Mouse (Mus musculus): Measurements from ENCODE around the gene Ccdc181. TPM values are rescaled to one million over a fixed set of nuclear protein-coding genes. Genes with fewer than 3 reads are reported as not detected.
"Not testable (repeated sequence)": the region's sequence is repeated elsewhere in the genome, so short reads cannot be mapped to it uniquely, and the experiment has no call there.

The Ccdc181 gene
- 8.2 and 9.8 TPM in 2 replicates for total RNA-seq (2021)
- long read RNA-seq, experiment 1, transcript Ccdc181-201 (6 exons, 1,909 nt), result major isoform, 8 of 12 reads
- long read RNA-seq, experiment 1, partial matches to known transcripts, result 1 of 12 reads
- long read RNA-seq, experiment 1, other reads (novel, unspliced or antisense), result 3 of 12 reads
- long read RNA-seq, experiment 2, transcript Ccdc181-201 (6 exons, 1,909 nt), result major isoform, 6 of 6 reads
- long read RNA-seq, experiment 2, partial matches to known transcripts, result 0 of 6 reads
- long read RNA-seq, experiment 2, other reads (novel, unspliced or antisense), result 0 of 6 reads

GRCm38 (mm10) chr1:164275455-164275954, at the start of gene Ccdc181:
Gene Ccdc181, plus strand, starts transcription at chr1:164275585.
- DNase-seq, result peak; percentile 97

GRCm38 (mm10) chr1:164231937-164232570, 43.3 kb upstream of the Ccdc181 start:
- not testable (repeated sequence) for DNase-seq

GRCm38 (mm10) chr1:164233447-164233846, 41.9 kb upstream of the Ccdc181 start:
- no peak for DNase-seq

- no peak for DNase-seq
These were observed 40.3 kb upstream of the Ccdc181 start for GRCm38 (mm10) chr1:164235078-164235477.

- no peak for DNase-seq
These were observed 39.3 kb upstream of the Ccdc181 start for GRCm38 (mm10) chr1:164236078-164236477.

- DNase-seq, result no peak
These were observed 33.9 kb upstream of the Ccdc181 start for GRCm38 (mm10) chr1:164241494-164241893.

GRCm38 (mm10) chr1:164242809-164243208, 32.6 kb upstream of the Ccdc181 start:
- peak; percentile 34 for DNase-seq

- DNase-seq, result peak; percentile 26
These were observed 27.9 kb upstream of the Ccdc181 start for GRCm38 (mm10) chr1:164247442-164247841.

- peak; percentile 46 for DNase-seq
These were observed 27.4 kb upstream of the Ccdc181 start for GRCm38 (mm10) chr1:164247971-164248370.

- DNase-seq, result peak; percentile 99
These were observed 26.7 kb upstream of the Ccdc181 start, which contains the start of gene Slc19a2 for GRCm38 (mm10) chr1:164248465-164249331. Gene Slc19a2, plus strand, starts transcription at chr1:164249046.

GRCm38 (mm10) chr1:164249332-164249711, 26.1 kb upstream of the Ccdc181 start:
- no peak for DNase-seq

GRCm38 (mm10) chr1:164250391-164251150, 24.8 kb upstream of the Ccdc181 start:
- DNase-seq, result no peak

- no peak for DNase-seq
These were observed 23.9 kb upstream of the Ccdc181 start for GRCm38 (mm10) chr1:164251438-164251837.

- DNase-seq, result no peak
These were observed 22.8 kb upstream of the Ccdc181 start for GRCm38 (mm10) chr1:164252551-164252950.

GRCm38 (mm10) chr1:164254836-164255235, 20.5 kb upstream of the Ccdc181 start:
- peak; percentile 36 for DNase-seq

- no peak for DNase-seq
These were observed 15.0 kb upstream of the Ccdc181 start for GRCm38 (mm10) chr1:164260171-164261028.

- DNase-seq, result peak; percentile 68
These were observed 13.8 kb upstream of the Ccdc181 start for GRCm38 (mm10) chr1:164261553-164261952.

GRCm38 (mm10) chr1:164270941-164271340, 4.4 kb upstream of the Ccdc181 start:
- DNase-seq, result no peak

- no peak for DNase-seq
These were observed 1.7 kb upstream of the Ccdc181 start for GRCm38 (mm10) chr1:164273659-164274058.

- no peak for DNase-seq
These were observed 1.2 kb downstream of the Ccdc181 start for GRCm38 (mm10) chr1:164276552-164276951.

GRCm38 (mm10) chr1:164279332-164279731, 3.9 kb downstream of the Ccdc181 start:
- no peak for DNase-seq

Measured in adrenal gland, postnatal 14 days (tissue).